Mouse (Mus musculus): ENCODE data around the gene Prkce. TPM values are rescaled to one million over a fixed set of nuclear protein-coding genes. Genes with fewer than 3 reads are reported as not detected.

Prkce gene
- polyA plus RNA-seq, 1 experiment from 2014 or later, result 5.5 TPM

DNA sequence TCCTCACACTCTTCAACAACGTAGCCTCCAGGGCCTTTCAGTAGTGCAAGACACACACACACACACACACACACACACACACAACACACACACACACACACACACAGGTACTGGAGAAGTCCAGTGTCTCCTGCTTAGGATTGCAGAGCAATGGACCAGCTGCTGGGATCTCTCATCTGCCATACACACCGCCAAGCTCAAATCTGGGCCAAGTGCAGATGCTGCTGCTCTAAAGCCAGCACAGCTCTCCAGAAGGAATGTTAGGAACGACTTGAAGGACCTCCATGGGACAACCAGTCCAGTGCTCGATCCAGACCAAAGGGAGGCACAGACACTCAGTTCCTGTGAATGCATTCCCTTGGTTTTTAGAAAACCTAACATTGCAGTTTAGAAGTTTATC is 414.8 kb downstream of the Prkce start:
- no peak overlapping the region for H3K4me3 ChIP-seq (ENCODE audit: low read length)
- no peak overlapping the region for H3K4me2 ChIP-seq (replicated peaks; ENCODE audit: low read depth, low read length)
- no peak for ATAC-seq (ENCODE audit: low FRiP score, low TSS enrichment)
- H3K4me1 ChIP-seq (ENCODE audit: insufficient read depth, low read length), result no peaks in the 10 kb centered on the region
- H3K9ac ChIP-seq (replicated peaks; ENCODE audit: low read length), result no peak overlapping the region
- H3K9me3 ChIP-seq (ENCODE audit: low read length), result no peaks in the 10 kb centered on the region
- H3K36me3 ChIP-seq (ENCODE audit: insufficient read depth, low read length), result no peaks in the 10 kb centered on the region
- no peak overlapping the region for H3K27ac ChIP-seq (ENCODE audit: low read length)
- WGBS, result 68% methylated on average over 4 of the region's 4 CpGs
- no peaks in the 10 kb centered on the region for H3K27me3 ChIP-seq (ENCODE audit: insufficient read depth, low read length)

- Histone ChIP-seq H3K36me3 (ENCODE audit: insufficient read depth, low read length) (no peaks in the 10 kb centered on the region), H3K9me3 (ENCODE audit: low read length) (no peaks in the 10 kb centered on the region), H3K4me3 (ENCODE audit: low read length) (no peak overlapping the region), H3K9ac (replicated peaks; ENCODE audit: low read length) (no peak overlapping the region), H3K4me2 (replicated peaks; ENCODE audit: low read depth, low read length) (no peak overlapping the region), H3K27ac (ENCODE audit: low read length) (no peak overlapping the region), H3K27me3 (ENCODE audit: insufficient read depth, low read length) (no peaks in the 10 kb centered on the region), H3K4me1 (ENCODE audit: insufficient read depth, low read length) (peaks cover 10% of the 10 kb centered on the region; the same call in 1 of the 2 replicates)
- ATAC-seq (ENCODE audit: low FRiP score, low TSS enrichment), result no peak
- 66% methylated on average over 5 of the region's 5 CpGs for WGBS
Observed at GRCm38 (mm10) chr17:86586441-86586840, 418.9 kb downstream of the Prkce start.

- no peaks in the 10 kb centered on the region for H3K27me3 ChIP-seq (ENCODE audit: insufficient read depth, low read length)
- no peak overlapping the region for H3K4me2 ChIP-seq (replicated peaks; ENCODE audit: low read depth, low read length)
- 0 out of 2 replicates have a peak, but pooled peaks have one; percentile 27 for ATAC-seq (ENCODE audit: low FRiP score, low TSS enrichment)
- no peak overlapping the region for H3K4me3 ChIP-seq (ENCODE audit: low read length)
- peak overlapping the region; percentile 19 for H3K27ac ChIP-seq (ENCODE audit: low read length)
- H3K9me3 ChIP-seq (ENCODE audit: low read length), result no peaks in the 10 kb centered on the region
- WGBS, result 40% methylated on average over 5 of the region's 5 CpGs
- no peak overlapping the region for H3K9ac ChIP-seq (replicated peaks; ENCODE audit: low read length)
- no peaks in the 10 kb centered on the region for H3K36me3 ChIP-seq (ENCODE audit: insufficient read depth, low read length)
- H3K4me1 ChIP-seq (ENCODE audit: insufficient read depth, low read length), result peaks cover 15% of the 10 kb centered on the region; the same call in 1 of the 2 replicates
Observed at GRCm38 (mm10) chr17:86588704-86589449, 421.3 kb downstream of the Prkce start.

DNA sequence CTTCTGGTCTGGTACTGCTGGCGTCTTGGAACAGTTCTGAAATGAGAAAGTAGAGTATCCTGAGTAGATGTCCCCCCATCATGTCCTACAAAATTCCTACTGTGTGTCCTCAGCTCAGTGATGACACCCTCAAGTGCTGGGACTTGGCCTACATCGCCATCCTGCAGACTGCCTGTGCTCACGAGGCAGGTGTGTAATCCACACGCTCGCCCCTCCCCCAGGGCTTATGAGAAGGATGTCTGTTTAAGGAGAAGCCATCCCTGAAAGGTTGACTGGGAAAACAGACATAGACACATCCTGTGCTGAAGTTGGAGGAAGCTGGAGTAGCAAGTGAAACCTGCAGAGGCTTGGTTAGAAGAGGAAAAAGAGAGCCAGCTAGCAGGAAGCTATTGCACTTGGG is 422.1 kb downstream of the Prkce start:
- no peak overlapping the region for H3K4me3 ChIP-seq (ENCODE audit: low read length)
- H3K4me1 ChIP-seq (ENCODE audit: insufficient read depth, low read length), result peaks cover 15% of the 10 kb centered on the region; the same call in 1 of the 2 replicates
- no peaks in the 10 kb centered on the region for H3K36me3 ChIP-seq (ENCODE audit: insufficient read depth, low read length)
- WGBS, result 96% methylated on average over 5 of the region's 5 CpGs
- H3K9me3 ChIP-seq (ENCODE audit: low read length), result no peaks in the 10 kb centered on the region
- H3K27me3 ChIP-seq (ENCODE audit: insufficient read depth, low read length), result no peaks in the 10 kb centered on the region
- no peak overlapping the region for H3K9ac ChIP-seq (replicated peaks; ENCODE audit: low read length)
- no peak overlapping the region for H3K4me2 ChIP-seq (replicated peaks; ENCODE audit: low read depth, low read length)
- H3K27ac ChIP-seq (ENCODE audit: low read length), result no peak overlapping the region
- no peak for ATAC-seq (ENCODE audit: low FRiP score, low TSS enrichment)

GRCm38 (mm10) chr17:86591241-86591640 is 423.7 kb downstream of the Prkce start:
- H3K4me1 ChIP-seq (ENCODE audit: insufficient read depth, low read length), result peaks cover 23% of the 10 kb centered on the region
- H3K27ac ChIP-seq (ENCODE audit: low read length), result no peak overlapping the region
- H3K36me3 ChIP-seq (ENCODE audit: insufficient read depth, low read length), result no peaks in the 10 kb centered on the region
- H3K9me3 ChIP-seq (ENCODE audit: low read length), result no peaks in the 10 kb centered on the region
- no peaks in the 10 kb centered on the region for H3K27me3 ChIP-seq (ENCODE audit: insufficient read depth, low read length)
- 89% methylated on average over 10 of the region's 10 CpGs for WGBS
- no peak overlapping the region for H3K4me3 ChIP-seq (ENCODE audit: low read length)
- no peak overlapping the region for H3K4me2 ChIP-seq (replicated peaks; ENCODE audit: low read depth, low read length)
- H3K9ac ChIP-seq (replicated peaks; ENCODE audit: low read length), result no peak overlapping the region
- no peak for ATAC-seq (ENCODE audit: low FRiP score, low TSS enrichment)

DNA sequence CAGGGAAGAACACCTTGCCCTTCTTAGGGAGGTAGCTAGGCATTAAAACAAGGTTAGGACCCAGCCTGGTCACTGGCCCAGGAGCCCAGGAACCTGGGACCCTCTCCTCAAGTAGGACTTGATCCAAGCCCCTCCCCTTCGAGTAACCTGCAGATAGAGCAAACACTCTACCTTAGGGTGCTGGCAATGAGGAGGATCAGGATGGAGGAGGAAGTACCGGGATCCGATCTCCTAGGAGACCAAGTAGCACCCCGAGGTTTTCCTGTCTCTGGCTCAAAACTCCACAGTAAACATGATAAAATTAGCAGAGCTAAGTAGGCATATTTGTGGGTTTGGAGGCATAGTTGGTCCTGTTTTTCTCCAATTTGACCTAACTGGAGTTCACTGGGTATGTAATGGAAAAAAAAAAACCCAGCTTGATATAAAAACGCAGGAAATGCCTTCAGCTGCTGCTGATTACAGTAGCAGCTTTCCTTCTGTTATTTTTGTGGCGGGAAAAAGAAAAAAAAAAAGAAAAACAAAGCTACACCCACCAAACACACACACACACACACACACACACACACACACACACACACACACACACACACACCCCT is 425.5 kb downstream of the Prkce start:
- ATAC-seq (ENCODE audit: low FRiP score, low TSS enrichment), result no peak
- no peak overlapping the region for H3K9ac ChIP-seq (replicated peaks; ENCODE audit: low read length)
- 45% methylated on average over 6 of the region's 6 CpGs for WGBS
- H3K27me3 ChIP-seq (ENCODE audit: insufficient read depth, low read length), result no peaks in the 10 kb centered on the region
- peaks cover 23% of the 10 kb centered on the region for H3K4me1 ChIP-seq (ENCODE audit: insufficient read depth, low read length)
- peak overlapping the region; percentile 80 for H3K27ac ChIP-seq (ENCODE audit: low read length)
- no peaks in the 10 kb centered on the region for H3K36me3 ChIP-seq (ENCODE audit: insufficient read depth, low read length)
- H3K9me3 ChIP-seq (ENCODE audit: low read length), result no peaks in the 10 kb centered on the region
- no peak overlapping the region for H3K4me2 ChIP-seq (replicated peaks; ENCODE audit: low read depth, low read length)
- no peak overlapping the region for H3K4me3 ChIP-seq (ENCODE audit: low read length)

- Histone ChIP-seq H3K9ac (replicated peaks; ENCODE audit: low read length) (no peak overlapping the region), H3K27ac (ENCODE audit: low read length) (no peak overlapping the region), H3K4me2 (replicated peaks; ENCODE audit: low read depth, low read length) (no peak overlapping the region), H3K27me3 (ENCODE audit: insufficient read depth, low read length) (no peaks in the 10 kb centered on the region), H3K4me1 (ENCODE audit: insufficient read depth, low read length) (peaks cover 12% of the 10 kb centered on the region), H3K36me3 (ENCODE audit: insufficient read depth, low read length) (no peaks in the 10 kb centered on the region), H3K9me3 (ENCODE audit: low read length) (no peaks in the 10 kb centered on the region), H3K4me3 (ENCODE audit: low read length) (no peak overlapping the region)
- 43% methylated on average over 9 of the region's 9 CpGs for WGBS
- ATAC-seq (ENCODE audit: low FRiP score, low TSS enrichment), result no peak
Observed at GRCm38 (mm10) chr17:86595526-86595925, 427.9 kb downstream of the Prkce start.

DNA sequence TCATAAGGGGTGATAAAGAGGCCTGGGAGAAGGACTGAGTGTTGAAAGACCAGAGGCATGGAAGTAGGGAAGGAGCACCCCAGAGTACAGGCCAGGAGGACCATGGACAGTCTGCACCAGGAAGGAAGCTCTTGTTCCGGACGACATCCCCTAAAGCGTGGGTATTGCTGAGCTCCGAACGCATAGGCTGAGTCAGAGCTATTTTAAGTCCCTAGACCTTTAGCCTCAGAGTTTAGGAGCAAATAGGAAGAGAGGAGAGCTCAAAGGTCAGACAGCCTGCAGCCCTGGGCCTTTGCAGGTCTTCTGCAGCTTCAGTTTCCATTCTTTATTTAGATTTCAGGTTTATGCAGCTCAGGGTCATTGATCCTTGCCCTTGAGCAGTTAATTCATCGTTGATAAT is 433.5 kb downstream of the Prkce start:
- WGBS, result 35% methylated on average over 6 of the region's 6 CpGs
- H3K36me3 ChIP-seq (ENCODE audit: insufficient read depth, low read length), result no peaks in the 10 kb centered on the region
- no peak overlapping the region for H3K9ac ChIP-seq (replicated peaks; ENCODE audit: low read length)
- H3K27me3 ChIP-seq (ENCODE audit: insufficient read depth, low read length), result no peaks in the 10 kb centered on the region
- no peak overlapping the region for H3K4me3 ChIP-seq (ENCODE audit: low read length)
- no peak overlapping the region for H3K4me2 ChIP-seq (replicated peaks; ENCODE audit: low read depth, low read length)
- H3K27ac ChIP-seq (ENCODE audit: low read length), result no peak overlapping the region
- H3K4me1 ChIP-seq (ENCODE audit: insufficient read depth, low read length), result peaks cover 12% of the 10 kb centered on the region
- ATAC-seq (ENCODE audit: low FRiP score, low TSS enrichment), result no peak
- H3K9me3 ChIP-seq (ENCODE audit: low read length), result no peaks in the 10 kb centered on the region

DNA sequence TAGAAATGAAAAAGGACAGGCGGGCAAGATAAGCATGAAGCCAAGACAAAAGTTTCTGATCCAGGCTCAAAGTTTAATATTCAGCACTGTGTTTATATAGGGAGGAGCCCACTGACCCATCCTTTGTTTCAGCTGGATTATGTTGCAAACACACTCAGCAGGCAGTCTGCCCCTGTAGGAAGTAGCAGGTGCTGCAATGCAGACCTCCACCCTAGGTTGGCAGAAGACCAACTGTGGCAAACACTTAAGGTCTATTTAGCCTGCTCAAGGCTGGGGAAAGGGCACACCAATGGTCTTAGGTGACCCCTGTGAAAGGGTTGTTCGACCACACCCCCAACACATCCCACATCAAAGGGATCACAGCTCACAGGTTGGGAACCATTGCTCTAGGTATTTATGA is 434.3 kb downstream of the Prkce start:
- Histone ChIP-seq H3K4me3 (ENCODE audit: low read length) (no peak overlapping the region), H3K27me3 (ENCODE audit: insufficient read depth, low read length) (no peaks in the 10 kb centered on the region), H3K9ac (replicated peaks; ENCODE audit: low read length) (no peak overlapping the region), H3K4me2 (replicated peaks; ENCODE audit: low read depth, low read length) (no peak overlapping the region), H3K4me1 (ENCODE audit: insufficient read depth, low read length) (peaks cover 12% of the 10 kb centered on the region), H3K27ac (ENCODE audit: low read length) (no peak overlapping the region), H3K9me3 (ENCODE audit: low read length) (no peaks in the 10 kb centered on the region), H3K36me3 (ENCODE audit: insufficient read depth, low read length) (no peaks in the 10 kb centered on the region)
- ATAC-seq (ENCODE audit: low FRiP score, low TSS enrichment), result no peak
- whole genome bisulfite sequencing, result 87% methylated on average over 2 of the region's 2 CpGs

DNA sequence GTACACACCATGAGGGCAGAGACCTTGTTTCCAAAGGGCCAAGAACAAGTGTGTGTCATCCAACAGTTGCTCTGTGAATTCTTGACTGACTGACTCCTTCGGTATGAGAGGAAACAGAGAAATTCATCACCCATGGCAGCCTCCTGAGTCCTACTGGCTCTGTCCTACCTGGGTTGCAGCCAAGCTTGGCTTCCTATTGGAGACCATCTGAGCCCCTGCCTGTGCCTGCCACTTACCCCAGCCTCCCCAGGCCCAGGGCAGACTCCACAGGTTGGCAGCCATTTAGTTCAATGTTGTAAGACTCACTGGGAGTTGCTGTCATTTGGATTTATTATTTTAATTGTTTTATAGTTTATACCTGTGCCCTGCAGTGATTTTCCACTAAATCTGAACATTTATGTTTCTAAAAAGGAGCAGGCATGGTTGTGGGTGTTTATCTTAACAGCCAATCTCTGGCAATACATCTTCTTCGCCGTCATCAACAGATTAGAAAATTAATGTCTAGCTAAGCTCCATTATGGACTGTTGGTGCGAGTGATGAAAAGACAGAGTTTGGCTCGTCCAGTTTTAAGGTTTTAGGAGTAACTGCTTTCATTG is 436.4 kb downstream of the Prkce start:
- no peaks in the 10 kb centered on the region for H3K36me3 ChIP-seq (ENCODE audit: insufficient read depth, low read length)
- 54% methylated on average over 5 of the region's 5 CpGs for WGBS
- no peak for ATAC-seq (ENCODE audit: low FRiP score, low TSS enrichment)

More for the DNA sequence above, 436.4 kb downstream of the Prkce start:
- Histone ChIP-seq H3K27me3 (ENCODE audit: insufficient read depth, low read length) (no peaks in the 10 kb centered on the region), H3K9me3 (ENCODE audit: low read length) (no peaks in the 10 kb centered on the region), H3K9ac (replicated peaks; ENCODE audit: low read length) (no peak overlapping the region), H3K4me2 (replicated peaks; ENCODE audit: low read depth, low read length) (no peak overlapping the region), H3K4me3 (ENCODE audit: low read length) (no peak overlapping the region), H3K4me1 (ENCODE audit: insufficient read depth, low read length) (peaks cover 12% of the 10 kb centered on the region), H3K27ac (ENCODE audit: low read length) (no peak overlapping the region)
